Mouse (Mus musculus): ENCODE measurements at regions not wholly inside any gene's neighbourhood (a gene's known extent, or its start where the extent isn't known, plus 50 kb on each side); places are given as distances from the start of the nearest gene placed in this dataset.

- no peak for TF ChIP-seq CTCF (IDR thresholded peaks at IDR 0.05; ENCODE audit: borderline replicate concordance, insufficient read depth, low read depth, low read length)
- TF ChIP-seq POLR2A (IDR thresholded peaks at IDR 0.05; ENCODE audit: borderline replicate concordance, insufficient read depth, low read length) = no peak
Observed at GRCm38 (mm10) chr17:4353018-4353417, 641.1 kb upstream of the Arid1b start.

Data from cerebellum, adult 2 months (tissue).